Mouse (Mus musculus) E14TG2a.4 (cell line): Measurements from ENCODE around the gene Tifab.

ENCODE experiments used
- CTCF ChIP-seq: conservative IDR thresholded peaks from 2 replicates; pipeline ENCODE4 v1.5.1; 2014; ENCODE audit warnings: low read length
- NANOG ChIP-seq: IDR thresholded peaks from 2 replicates; pipeline ENCODE4 v1.6.1; 2014; ENCODE audit warnings: borderline replicate concordance, low read length, mixed read lengths
- POU5F1 ChIP-seq: IDR thresholded peaks from 2 replicates; pipeline ENCODE4 v1.6.1; 2014; ENCODE audit warnings: low read length, borderline replicate concordance

DNA sequence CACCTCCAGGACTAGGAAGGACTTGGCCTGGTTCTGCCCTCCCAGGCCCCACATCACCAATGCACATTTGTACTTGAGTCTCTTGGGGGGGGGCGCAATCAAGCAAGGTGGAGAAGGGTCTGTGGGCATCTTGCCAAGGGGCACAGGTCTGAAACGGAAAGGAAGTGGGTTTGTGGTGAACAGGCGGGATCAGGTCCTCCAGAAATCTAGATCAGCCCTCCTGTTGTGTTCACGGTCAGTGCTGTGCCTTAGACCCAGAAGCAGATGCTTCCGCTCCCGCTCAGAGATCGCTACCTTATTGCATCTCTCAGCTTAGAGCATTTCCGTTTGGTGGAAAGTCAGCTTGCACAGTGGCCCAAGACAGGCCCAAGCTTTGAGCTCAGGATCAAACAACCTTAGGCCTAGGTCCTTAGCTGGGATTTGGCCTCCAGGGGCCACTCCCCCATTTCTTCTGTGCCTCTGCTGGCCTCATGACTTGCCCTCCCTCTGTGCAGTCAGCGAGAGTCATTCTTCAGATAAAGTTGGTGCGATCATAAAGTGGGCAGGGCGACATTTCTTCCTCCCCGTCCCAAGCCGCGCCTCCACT lies 19.6 kb downstream of the Tifab start:
- TF ChIP-seq POU5F1 (no peak), CTCF (no peak), NANOG (no peak)
